Mouse (Mus musculus) adrenal gland, postnatal 4 days (tissue): Measurements from ENCODE around the gene Cela3b. TPM values are rescaled to one million over a fixed set of nuclear protein-coding genes. Genes with fewer than 3 reads are reported as not detected.
"Not testable (repeated sequence)": the region's sequence is repeated elsewhere in the genome, so short reads cannot be mapped to it uniquely, and the experiment has no call there.

Source experiments
- DNase-seq, 2 experiments: peaks; one replicate each; pipeline ENCODE4 v3.0.0; 2021 to 2022; ENCODE audit warnings: low spot score in 2 of 2, mixed read lengths in 2 of 2
- total RNA-seq, 2 experiments: library from RNA; stranded (reverse); gene quantifications; 2 replicates each; pipeline ENCODE4 v1.2.3; 2021

The Cela3b gene
- total RNA-seq, 2 experiments from 2014 or later = 918 TPM; not detected in 1

DNA sequence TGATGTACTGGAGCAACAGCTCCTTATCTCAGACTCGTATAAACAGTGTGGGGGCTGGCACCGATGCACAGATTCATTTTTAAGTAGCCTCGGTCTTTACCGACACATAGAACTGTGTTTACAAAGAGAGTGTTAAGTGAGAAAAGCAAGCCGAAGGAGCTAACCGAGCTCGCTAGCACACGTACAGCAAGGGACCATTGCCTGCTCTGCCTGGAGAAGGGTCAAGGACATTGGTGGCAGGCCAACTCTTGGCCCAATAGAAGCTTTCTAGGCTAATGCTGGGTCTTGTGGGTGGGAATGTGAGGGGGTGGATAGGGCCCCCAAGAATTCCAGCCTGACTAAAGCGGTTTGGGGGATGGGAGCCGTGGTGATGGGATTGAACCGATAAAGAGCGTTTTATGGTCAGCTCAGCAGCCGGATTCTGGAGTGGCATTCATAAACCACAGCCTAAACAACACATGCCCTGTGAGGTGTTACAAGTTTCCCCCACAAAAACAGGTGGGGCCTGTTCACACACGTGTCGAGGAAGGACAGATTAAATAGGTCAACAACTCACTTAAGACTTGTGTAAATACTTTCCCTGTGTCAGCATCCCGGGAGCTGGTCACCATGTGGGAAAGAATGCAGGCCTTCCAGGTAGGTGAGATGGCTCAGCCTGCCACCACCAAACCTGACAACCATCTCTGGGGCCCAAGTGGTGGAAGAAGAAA lies 31.8 kb upstream of the Cela3b start:
- no peak for DNase-seq

GRCm38 (mm10) chr4:137461217-137461616 lies 30.9 kb upstream of the Cela3b start:
- no peak for DNase-seq

GRCm38 (mm10) chr4:137460676-137461075 lies 30.3 kb upstream of the Cela3b start:
- no peak for DNase-seq

GRCm38 (mm10) chr4:137458861-137459260 lies 28.5 kb upstream of the Cela3b start:
- no peak for DNase-seq

GRCm38 (mm10) chr4:137458310-137458709 lies 28.0 kb upstream of the Cela3b start:
- DNase-seq = no peak

DNA sequence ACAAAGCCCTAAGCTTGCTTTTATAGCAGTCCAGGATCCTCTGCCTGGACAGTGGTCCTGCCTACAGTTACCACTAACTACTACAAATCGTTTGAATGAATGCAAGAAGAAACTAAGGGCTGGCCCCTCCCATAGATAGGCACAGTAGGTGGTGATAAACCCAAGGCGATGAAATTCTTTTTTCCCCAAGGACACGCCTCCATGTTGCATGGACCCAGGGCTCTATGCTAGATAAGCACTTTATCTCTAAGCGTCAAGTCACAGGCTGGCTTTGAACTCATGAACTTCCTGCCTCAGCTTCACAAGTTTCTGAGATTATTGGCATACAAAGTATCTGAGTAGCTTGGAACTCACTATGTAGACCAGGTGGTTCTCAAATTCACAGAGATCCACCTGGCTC lies 27.0 kb upstream of the Cela3b start:
- no peak for DNase-seq

DNA sequence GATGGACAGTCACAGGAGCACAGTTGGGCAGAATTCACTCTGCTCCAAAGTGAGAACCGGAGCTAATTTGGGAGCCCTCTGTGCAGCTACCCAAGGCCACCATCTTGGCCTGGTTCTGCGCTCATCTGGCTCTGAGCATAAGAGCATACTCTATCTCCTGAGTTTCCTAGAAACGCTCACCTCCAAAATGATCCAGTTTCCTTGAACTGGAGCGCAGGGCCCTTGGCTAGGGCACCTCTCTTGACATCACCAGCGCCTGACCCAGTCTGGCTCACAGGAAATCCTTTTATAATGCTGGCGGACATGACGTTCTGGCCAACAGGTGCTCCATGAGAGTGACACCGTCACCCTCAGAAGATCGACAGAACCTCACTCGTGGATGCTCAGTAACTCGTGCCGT lies 26.2 kb upstream of the Cela3b start:
- DNase-seq = no peak

GRCm38 (mm10) chr4:137454582-137454981 lies 24.2 kb upstream of the Cela3b start:
- DNase-seq = no peak

DNA sequence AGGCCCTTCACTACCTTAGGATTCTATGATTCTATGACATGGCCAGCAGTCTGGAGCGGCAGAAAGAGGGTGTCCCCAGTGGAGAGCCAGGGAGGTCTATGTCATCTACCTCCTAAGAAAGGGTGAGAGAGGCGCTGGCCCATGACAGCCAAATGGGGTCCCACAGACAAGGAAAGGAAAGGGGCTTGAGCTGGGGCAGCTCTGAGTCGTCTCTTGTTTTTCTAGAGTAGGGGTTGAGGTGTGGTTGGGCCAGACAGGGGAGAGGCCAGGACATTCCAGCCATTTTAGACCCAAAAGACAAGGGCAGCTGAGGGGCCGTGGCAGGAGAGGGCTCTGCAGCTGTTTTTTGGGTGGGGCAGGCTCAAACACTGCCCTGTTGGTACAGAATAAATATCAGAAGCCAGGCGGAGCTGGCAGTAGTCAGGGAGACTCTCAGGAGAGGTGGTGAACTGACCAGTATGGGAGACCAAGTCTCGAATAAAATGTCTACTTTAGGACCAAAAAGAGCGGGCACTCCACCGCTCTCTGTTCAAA lies 23.0 kb upstream of the Cela3b start, which contains the start of gene 1700013G24Rik:
TSS of gene 1700013G24Rik (plus strand) at position 51 of the 534 bp plus-strand sequence.
- no peak for DNase-seq

GRCm38 (mm10) chr4:137452190-137452589 lies 21.9 kb upstream of the Cela3b start:
- no peak for DNase-seq

DNA sequence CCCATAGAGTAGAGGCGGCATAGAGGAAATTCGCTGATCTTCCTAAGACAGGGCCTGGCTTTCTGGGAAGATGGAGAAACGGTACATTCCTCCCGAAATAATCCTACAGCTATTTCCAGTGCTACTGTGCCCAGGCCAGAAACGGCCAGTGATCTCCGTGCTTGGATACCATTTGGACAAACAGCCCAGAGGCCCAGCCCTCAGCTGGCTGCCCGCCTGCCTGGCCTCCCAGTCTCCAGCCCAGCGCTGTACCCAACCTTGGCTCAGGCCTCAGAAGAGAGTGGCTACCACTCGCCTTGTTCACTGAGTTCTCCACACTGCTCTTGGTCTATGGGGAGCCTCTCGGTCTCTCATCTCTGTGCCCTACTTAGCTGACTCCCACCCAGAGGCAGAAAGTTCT lies 19.4 kb upstream of the Cela3b start:
- no peak for DNase-seq

- no peak for DNase-seq
Measured at GRCm38 (mm10) chr4:137449132-137449531, 18.8 kb upstream of the Cela3b start.

DNA sequence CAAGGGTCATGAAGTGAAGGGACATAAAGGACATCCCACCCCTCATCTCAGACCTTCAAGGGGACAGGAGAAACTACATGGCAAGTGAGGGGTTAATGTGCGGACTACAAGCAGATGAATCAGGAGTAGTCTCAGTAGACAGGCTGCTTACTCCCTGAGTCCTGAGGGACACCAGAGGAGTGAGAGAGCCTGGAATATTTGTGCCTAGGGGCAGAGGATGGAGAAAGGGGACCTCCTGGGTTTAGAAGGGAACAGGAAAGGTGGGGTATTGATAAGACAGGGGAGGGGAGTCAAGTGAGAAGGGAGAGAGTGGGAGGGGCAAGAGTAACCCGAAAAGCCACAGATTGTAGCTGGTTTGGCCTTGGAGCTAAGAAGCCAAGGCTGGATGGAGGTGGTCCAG lies 18.3 kb upstream of the Cela3b start:
- DNase-seq = no peak

DNA sequence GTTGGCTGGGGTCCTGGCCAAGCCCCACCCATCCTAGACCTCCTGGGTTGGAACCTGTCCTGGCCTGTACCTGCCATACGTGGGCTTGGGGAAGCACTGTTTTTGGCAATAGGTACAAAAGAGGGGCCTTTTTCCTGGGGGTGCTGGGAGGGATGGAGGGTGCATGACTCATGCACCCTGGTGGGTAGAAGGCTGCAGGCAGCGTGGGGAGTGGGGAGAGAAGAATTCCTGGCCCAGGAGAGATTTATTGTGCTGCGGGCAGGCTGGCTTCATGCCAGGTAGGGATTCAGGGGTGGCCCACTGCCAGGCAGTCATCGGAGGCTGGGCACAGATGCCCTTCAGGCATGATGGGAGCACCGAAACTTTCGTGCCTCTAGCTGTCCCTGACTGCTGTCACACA lies 17.9 kb upstream of the Cela3b start:
- DNase-seq = peak; percentile 31 to 50

- no peak for DNase-seq
Measured at GRCm38 (mm10) chr4:137447363-137448196, 17.2 kb upstream of the Cela3b start.

- DNase-seq = no peak
Measured at GRCm38 (mm10) chr4:137445881-137446280, 15.5 kb upstream of the Cela3b start.

DNA sequence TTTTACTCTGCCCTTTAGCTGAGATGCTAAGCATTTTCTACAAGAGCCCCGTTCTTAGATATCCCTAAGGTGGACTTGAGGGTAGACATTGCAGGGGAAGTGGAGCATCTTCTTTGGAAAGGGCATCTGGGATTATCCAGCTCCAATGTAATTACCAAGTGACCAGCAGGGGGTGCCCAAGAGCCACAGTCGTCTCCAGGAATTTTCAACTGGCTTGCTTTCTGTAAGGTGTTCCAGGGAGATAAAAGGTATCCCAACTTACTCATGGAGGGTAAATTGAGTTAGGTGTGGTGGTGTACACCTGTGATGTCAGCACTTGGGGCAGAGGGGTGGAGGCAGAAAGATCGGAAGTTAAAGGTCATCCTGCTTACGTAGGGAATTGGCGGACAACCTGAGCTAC lies 13.3 kb upstream of the Cela3b start:
- DNase-seq = peak; percentile 46 to 58

DNA sequence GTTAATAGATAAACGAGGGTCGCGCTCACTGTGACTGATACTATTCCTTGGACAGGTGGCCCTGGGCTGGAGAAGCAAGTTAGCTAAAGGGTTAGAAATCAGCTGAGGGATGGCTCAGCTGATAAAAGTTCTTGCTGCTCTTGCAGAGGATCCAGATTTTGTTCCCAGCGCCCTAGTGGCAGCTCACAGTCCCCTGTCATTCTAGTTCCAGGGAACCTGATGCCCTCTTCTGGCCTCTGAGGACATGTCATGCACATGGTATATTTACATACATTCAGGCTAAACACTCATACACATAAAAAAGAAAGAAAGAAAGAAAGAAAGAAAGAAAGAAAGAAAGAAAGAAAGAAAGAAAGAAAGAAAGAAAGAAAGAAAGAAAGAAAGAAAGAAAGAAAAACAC lies 11.0 kb upstream of the Cela3b start:
- DNase-seq = no peak

- no peak for DNase-seq
Measured at GRCm38 (mm10) chr4:137438842-137439241, 8.5 kb upstream of the Cela3b start.

GRCm38 (mm10) chr4:137436979-137437669 lies 6.8 kb upstream of the Cela3b start:
- no peak for DNase-seq

DNA sequence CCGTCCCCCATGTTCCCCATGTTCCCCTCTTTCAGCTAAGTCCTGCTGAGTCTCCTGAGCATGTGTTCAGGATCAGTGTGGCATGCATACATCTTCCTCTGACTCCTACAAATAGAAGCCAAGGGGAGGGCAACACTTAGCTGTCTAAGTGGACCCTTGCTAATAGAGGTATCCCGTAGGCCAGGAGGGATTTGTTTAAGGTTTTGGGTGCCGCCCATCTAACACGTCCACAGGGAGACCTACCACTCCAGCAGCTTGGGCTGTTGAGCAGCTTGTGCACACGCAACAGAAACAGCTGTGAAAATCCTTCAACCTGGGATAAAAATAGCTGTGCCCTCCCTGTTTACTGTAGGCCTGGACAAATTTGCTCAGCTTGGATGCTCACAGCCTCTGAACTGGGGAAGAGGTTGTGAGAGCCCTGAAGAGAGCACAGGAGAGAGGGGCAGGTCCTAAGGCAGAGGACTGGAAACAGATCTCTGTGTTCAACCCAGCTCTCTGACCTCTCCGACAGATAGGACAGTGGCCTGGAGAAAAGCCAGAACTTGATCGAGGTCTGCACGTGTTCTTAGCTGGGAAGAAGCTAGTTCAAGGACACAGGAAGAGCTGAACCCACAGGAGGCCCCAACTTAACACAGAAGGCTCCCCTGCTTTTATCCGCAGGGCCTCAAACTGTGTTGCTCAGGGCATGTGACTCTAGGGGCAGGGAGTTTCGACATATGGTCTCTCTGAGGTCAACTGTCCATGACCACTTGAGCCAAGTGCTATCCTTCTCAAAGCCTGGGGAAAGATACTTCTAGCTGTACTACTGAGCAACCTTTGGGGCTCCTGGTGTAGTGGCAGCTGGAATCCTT lies 2.6 kb upstream of the Cela3b start:
- not testable (repeated sequence) for DNase-seq
